ENCODE assay signal across 21 mouse cellular contexts in genomic region chr6:126280352-126280751, GRCm38 (mm10).
DNase-seq lines count a peak whose midpoint lies in the region; ATAC-seq and TF ChIP-seq lines count a peak whose summit lies in the region.
"Had no signal": no experiment of that assay in that cellular context is flagged by ENCODE, and none has a peak within 500 bp of the region (broad histone marks: within the 10 kb centered on the region; RNA-seq: fewer than 3 reads in every experiment).

No protein-coding gene starts in this region.

- no peak for TF ChIP-seq CTCF in lung, embryonic 14.5 days (IDR thresholded peaks at IDR 0.05; ENCODE audit: low read depth)
- TF ChIP-seq CTCF in lung, adult 2 months (IDR thresholded peaks at IDR 0.05; ENCODE audit: insufficient read depth, low read length) = no peak
- TF ChIP-seq CTCF in lung, postnatal 0 days (IDR thresholded peaks at IDR 0.05) = no peak

- whole genome bisulfite sequencing in lung, embryonic 14.5 days = 22% methylated on average over 3 of the region's 3 CpGs
- 31% methylated on average over 3 of the region's 3 CpGs for WGBS in lung, adult 2 months
- WGBS in lung, embryonic 15.5 days = 18% methylated on average over 3 of the region's 3 CpGs
- WGBS in lung, postnatal 0 days = 6% methylated on average over 3 of the region's 3 CpGs
- WGBS in lung, embryonic 16.5 days = 17% methylated on average over 3 of the region's 3 CpGs

- no peak for TF ChIP-seq EP300 in lung, postnatal 0 days (IDR thresholded peaks at IDR 0.05)

- H3K4me2 ChIP-seq in lung, embryonic 14.5 days = no peak overlapping the region
- H3K4me2 ChIP-seq in lung, embryonic 15.5 days = no peak overlapping the region
- H3K4me2 ChIP-seq in lung, postnatal 0 days (replicated peaks; ENCODE audit: low read depth, low read length) = no peak overlapping the region
- H3K4me2 ChIP-seq in lung, embryonic 16.5 days (ENCODE audit: low read depth, low read length) = no peak overlapping the region

- H3K9ac ChIP-seq in lung, embryonic 14.5 days = no peak overlapping the region
- H3K9ac ChIP-seq in lung, embryonic 15.5 days = no peak overlapping the region
- H3K9ac ChIP-seq in lung, postnatal 0 days (replicated peaks; ENCODE audit: low read depth) = no peak overlapping the region
- no peak overlapping the region for H3K9ac ChIP-seq in lung, embryonic 16.5 days (ENCODE audit: low read length)

- DNase-seq in lung, embryonic 14.5 days = peak; percentile 58
- no peak for DNase-seq in lung, adult 2 months
- no peak for DNase-seq in lung, postnatal 0 days (ENCODE audit: low spot score)
- no peak for DNase-seq in lung, postnatal 36 days
- DNase-seq in lung, postnatal 10 days = peak; percentile 3
- no peak for DNase-seq in lung, postnatal 25 days (ENCODE audit: low spot score)
- DNase-seq: adrenal gland, adult 2 months; adrenal gland, adult 8-10 months; adrenal gland, postnatal 10 days; adrenal gland, postnatal 14 days; adrenal gland, postnatal 25 days; adrenal gland, postnatal 36 days; B cell, adult 2 months; cerebellum, adult 11 months; cerebellum, adult 11-12 months had no signal

- no peaks in the 10 kb centered on the region for H3K27me3 ChIP-seq in lung, embryonic 14.5 days (ENCODE audit: insufficient read depth, low read length)
- H3K27me3 ChIP-seq in lung, embryonic 15.5 days = no peaks in the 10 kb centered on the region
- no peaks in the 10 kb centered on the region for H3K27me3 ChIP-seq in lung, postnatal 0 days (replicated peaks; ENCODE audit: insufficient read depth, low read length)
- H3K27me3 ChIP-seq in lung, embryonic 16.5 days (ENCODE audit: control insufficient read depth, insufficient read depth, low read depth, low read length) = no peaks in the 10 kb centered on the region
- H3K27me3 ChIP-seq: Patski had no signal

- peak; percentile 76; the same call in 1 of the 2 replicates for ATAC-seq in lung, embryonic 14.5 days (ENCODE audit: insufficient read depth)
- ATAC-seq in lung, embryonic 15.5 days (ENCODE audit: borderline replicate concordance, extremely low read depth, low FRiP score, low TSS enrichment) = peak; percentile 59; the same call in 1 of the 2 replicates
- ATAC-seq in lung, postnatal 0 days = no peak
- peak; percentile 57; the same call in 1 of the 2 replicates for ATAC-seq in lung, embryonic 16.5 days (ENCODE audit: low read depth)
- ATAC-seq: activated CD4-positive, CD25-positive, alpha-beta regulatory T cell, adult 4 months; CD4-positive, CD25-positive, alpha-beta regulatory T cell, adult 4 months; Patski had no signal

- H3K27ac ChIP-seq in lung, embryonic 14.5 days (ENCODE audit: low read depth) = no peak overlapping the region
- H3K27ac ChIP-seq in lung, embryonic 15.5 days = no peak overlapping the region
- no peak overlapping the region for H3K27ac ChIP-seq in lung, postnatal 0 days (ENCODE audit: low read length)
- H3K27ac ChIP-seq in lung, embryonic 16.5 days (ENCODE audit: low read length) = no peak overlapping the region

- TF ChIP-seq POLR2A in lung, adult 2 months (IDR thresholded peaks at IDR 0.05; ENCODE audit: borderline replicate concordance, extremely low read depth, low read depth, low read length) = no peak

- no peak overlapping the region for H3K4me3 ChIP-seq in lung, embryonic 14.5 days (ENCODE audit: low read depth, low read length)
- H3K4me3 ChIP-seq in lung, adult 2 months (replicated peaks; ENCODE audit: extremely low read depth, low read depth, low read length) = no peak overlapping the region
- no peak overlapping the region for H3K4me3 ChIP-seq in lung, embryonic 15.5 days
- H3K4me3 ChIP-seq in lung, postnatal 0 days (ENCODE audit: low read depth, low read length) = no peak overlapping the region
- no peak overlapping the region for H3K4me3 ChIP-seq in lung, embryonic 16.5 days (ENCODE audit: low read length)

- H3K36me3 ChIP-seq in lung, embryonic 14.5 days (ENCODE audit: insufficient read depth) = no peaks in the 10 kb centered on the region
- H3K36me3 ChIP-seq in lung, embryonic 15.5 days = no peaks in the 10 kb centered on the region
- H3K36me3 ChIP-seq in lung, postnatal 0 days (ENCODE audit: insufficient read depth, low read length) = no peaks in the 10 kb centered on the region
- no peaks in the 10 kb centered on the region for H3K36me3 ChIP-seq in lung, embryonic 16.5 days (ENCODE audit: control insufficient read depth, insufficient read depth, low read length)
- H3K36me3 ChIP-seq: G1E had no signal

- H3K9me3 ChIP-seq in lung, embryonic 14.5 days (ENCODE audit: low read depth, low read length) = no peaks in the 10 kb centered on the region
- no peaks in the 10 kb centered on the region for H3K9me3 ChIP-seq in lung, embryonic 15.5 days
- no peaks in the 10 kb centered on the region for H3K9me3 ChIP-seq in lung, postnatal 0 days (ENCODE audit: low read length)
- H3K9me3 ChIP-seq in lung, embryonic 16.5 days (ENCODE audit: control insufficient read depth, low read length) = no peaks in the 10 kb centered on the region

- H3K4me1 ChIP-seq in lung, embryonic 14.5 days (ENCODE audit: insufficient read depth) = no peaks in the 10 kb centered on the region
- no peaks in the 10 kb centered on the region for H3K4me1 ChIP-seq in lung, adult 2 months (ENCODE audit: control insufficient read depth, insufficient read depth, low read length)
- H3K4me1 ChIP-seq in lung, embryonic 15.5 days = no peaks in the 10 kb centered on the region
- H3K4me1 ChIP-seq in lung, postnatal 0 days (ENCODE audit: insufficient read depth, low read depth, low read length) = no peaks in the 10 kb centered on the region
- H3K4me1 ChIP-seq in lung, embryonic 16.5 days (replicated peaks; ENCODE audit: control insufficient read depth, insufficient read depth, low read length) = no peaks in the 10 kb centered on the region

Comparison
In these comparisons a context has a peak if more than half of its experiments do, and no peak if none do; other contexts are left out.
1. DNase-seq: peak in lung, embryonic 14.5 days (single experiment) and lung, postnatal 10 days (single experiment); none in lung, adult 2 months (single experiment), lung, postnatal 0 days (single experiment), lung, postnatal 36 days (single experiment) and lung, postnatal 25 days (single experiment).